Mouse (Mus musculus): ENCODE measurements around the gene Rtn2.

The Rtn2 gene

DNA sequence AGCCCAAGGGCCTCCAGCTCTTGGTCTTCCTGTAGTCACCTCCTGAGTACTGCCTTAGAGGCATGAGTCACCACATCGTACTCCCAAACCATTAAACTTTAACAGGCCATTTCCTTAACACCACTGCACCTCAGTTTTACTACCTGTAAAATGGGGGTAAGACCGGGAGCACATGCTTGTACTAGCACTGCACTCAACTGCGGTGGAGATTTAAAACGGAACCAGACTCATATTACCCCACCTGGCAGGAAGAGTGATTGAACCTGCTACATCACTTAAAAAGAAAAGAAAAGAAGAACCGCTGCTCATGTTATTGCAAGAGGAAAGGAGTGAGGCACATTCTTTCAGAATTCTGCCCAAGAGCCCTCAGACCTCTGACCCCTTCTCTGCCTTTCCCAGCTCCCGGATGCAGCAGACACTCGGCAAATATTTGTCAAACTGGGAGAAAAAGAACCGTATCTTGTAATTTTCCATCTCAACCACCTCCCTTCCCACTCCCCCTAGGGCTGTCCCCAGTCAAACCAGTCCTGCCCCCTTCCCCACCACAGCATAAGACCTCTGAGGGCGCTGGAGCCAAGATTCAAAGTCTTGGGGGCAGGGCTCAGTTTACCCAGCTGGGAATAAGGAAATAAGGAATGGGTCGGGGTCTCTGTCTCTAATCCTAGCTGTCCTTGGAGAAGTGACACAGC, 13.3 kb upstream of the Rtn2 start:
- no peak for DNase-seq (ENCODE audit: low spot score in 2 of 2)

DNA sequence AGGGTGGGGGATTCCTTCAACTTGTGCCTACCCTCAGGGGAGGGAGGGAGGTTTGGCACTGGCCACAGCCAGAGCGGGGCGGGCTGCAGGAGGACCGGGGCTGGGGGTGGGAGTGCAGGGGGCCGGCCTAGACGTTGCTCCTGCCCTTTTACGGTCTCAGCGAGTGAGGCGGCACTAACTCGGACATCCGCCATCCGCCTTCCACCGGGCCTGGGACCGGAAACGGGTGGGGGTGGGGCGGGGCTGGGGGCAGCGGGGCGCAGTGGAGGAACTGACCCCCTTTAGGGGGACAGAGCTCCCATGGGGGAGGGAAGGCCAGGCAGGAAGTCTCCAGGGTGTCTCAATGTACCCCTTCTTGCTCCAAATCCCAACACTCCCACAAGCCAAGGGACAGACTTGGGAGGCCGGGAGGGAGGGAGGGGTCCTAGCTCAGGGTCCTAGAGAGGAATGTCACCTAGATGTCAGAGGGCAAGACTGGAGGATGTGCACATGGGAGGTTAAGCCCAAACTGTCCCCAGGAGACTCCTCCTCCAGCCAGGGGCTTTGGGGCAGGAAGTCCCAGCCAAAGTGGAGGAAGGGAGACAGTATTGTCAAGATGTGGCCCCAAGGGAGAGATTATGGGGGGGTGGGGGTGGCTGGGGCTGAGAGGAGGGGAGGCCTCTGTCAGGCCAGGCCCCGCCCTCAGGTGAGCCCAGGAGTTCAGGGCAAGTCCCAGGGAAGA, 12.5 kb upstream of the Rtn2 start:
- DNase-seq (ENCODE audit: low spot score in 2 of 2) = peak in 1 of 2 experiments; percentile 56

DNA sequence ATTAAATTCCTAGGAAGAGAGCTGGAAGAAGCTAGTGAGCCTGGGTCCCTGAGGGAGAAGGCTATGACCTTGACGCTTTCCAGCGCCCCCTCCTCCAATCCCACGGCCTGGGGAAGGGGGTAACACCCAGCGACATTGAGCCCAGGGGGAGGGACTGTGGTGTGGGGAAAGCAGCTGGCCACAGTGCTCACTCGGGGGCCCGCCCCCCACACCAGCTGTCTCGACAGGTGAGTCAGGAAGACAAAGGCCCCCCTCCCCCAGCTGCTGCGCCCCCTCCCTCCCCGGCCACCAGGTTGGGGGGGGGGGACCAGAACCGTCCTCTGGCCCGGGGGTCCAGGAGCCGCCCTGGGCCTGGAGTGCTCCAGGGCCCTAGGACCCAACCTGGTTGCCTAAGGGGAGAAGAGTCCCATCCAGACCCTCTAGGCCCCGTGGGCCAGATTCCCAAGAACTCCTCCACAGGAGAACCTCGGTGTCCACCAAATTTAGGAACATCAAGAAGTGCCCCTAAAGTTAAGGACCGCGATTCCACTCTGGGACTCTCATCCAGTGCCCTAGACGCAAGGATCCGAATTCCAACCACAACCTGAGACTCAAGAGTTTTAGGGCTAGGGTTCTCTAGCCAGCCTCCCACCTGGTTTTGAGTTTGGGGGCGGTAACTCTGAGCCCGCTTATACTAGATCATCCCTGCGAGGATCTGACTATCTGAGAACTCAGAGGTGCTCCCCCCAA, 11.8 kb upstream of the Rtn2 start:
- DNase-seq (ENCODE audit: low spot score in 2 of 2) = peak in 1 of 2 experiments; percentile 50

DNA sequence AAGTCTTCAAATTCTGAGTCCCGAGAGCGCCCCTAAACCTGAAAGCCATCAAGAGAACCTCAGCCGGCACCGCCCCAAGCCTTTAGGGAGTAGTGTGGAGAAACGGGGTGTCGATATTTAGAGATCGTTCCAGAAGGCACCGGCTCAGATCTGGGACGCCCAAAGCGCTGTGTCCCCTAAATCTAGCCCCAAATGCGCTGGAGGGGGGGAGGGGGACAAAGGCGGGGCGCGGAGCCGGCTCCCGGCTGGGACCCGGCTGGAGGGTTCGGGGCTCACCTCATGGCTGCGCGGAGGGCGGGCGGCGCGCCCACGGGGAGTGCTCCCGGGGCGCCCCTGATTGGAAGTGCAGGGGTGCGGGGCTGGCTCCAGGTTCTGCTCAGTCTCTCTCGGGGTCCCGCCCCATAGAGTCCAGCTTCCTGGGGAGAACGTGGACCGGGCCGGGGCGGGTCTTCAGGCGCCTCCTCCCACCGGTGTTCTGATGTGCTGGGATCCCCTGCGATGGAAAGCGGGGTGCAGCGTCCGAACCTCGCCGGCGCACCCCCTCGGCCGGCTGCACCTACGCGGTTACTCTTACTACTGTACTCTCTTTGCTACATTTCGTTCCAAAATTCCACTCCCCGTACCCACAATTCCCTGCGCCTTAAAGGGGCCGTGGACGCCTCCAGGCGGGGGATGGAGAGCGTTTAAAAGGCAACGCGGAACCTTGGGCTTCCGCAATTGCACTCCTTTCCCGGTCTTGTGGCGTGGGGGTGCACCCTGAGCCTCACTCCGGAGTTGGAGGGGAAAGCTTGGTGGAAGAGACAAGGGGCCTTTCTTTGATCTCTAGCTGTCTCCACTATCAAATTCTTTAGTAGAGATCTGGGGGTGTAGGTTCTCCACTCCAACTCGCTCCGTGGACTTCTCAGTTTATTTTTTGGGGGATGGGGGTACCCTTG, 10.9 kb upstream of the Rtn2 start, which contains the start of gene Vasp:
TSS of gene Vasp (minus strand) at position 580 of the 935 bp plus-strand sequence.
- DNase-seq (ENCODE audit: low spot score in 2 of 2) = peak; percentile 78 to 88

DNA sequence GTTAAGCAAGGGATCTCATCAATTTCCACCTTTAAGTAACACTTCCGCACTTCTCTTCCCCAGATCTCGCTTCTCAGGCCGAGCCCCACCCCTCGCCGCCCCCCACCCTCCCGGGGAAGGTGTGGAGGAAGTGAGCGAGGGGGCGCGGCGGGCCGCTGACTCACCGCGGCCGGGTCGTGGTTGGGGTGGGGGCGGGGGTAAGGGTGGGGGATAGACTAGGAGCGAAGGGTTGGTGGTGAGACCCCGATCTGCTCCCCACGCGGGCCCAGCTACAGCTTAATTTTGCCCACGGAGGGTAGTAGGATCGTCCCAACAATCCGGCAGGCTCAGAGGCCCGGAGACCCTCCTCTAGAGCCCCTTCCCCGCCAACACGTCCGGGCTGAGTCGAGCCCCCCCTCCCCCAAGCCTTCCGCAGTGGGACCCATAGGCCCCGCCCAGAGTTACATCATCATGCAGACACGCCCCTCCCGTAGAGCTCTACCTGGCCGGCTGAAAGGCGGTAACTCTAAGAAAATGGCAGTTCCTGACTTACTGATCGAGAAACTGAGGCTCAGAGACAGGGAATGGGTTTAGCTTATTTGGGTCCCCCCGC, 10.2 kb upstream of the Rtn2 start:
- DNase-seq (ENCODE audit: low spot score in 2 of 2) = peak; percentile 75 to 88

DNA sequence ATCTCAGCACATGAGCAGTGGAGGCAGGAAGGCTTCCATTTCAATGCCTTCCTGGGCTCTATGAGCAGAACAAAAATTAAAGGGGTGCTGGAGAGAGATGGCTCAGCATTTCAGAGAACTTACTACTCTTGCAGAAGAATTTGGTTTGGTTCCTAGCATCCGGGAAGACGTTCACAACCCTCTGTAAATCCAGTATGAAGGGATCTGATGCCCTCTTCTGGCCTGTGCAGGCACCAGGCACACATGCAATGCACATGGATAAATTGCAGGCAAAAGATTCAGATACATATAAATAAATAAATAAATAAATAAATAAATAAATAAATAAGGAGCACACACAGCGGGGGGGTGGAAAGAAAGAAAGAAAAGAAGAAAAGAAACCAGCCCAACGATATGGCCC, 6.2 kb upstream of the Rtn2 start:
- DNase-seq (ENCODE audit: low spot score in 2 of 2) = no peak

DNA sequence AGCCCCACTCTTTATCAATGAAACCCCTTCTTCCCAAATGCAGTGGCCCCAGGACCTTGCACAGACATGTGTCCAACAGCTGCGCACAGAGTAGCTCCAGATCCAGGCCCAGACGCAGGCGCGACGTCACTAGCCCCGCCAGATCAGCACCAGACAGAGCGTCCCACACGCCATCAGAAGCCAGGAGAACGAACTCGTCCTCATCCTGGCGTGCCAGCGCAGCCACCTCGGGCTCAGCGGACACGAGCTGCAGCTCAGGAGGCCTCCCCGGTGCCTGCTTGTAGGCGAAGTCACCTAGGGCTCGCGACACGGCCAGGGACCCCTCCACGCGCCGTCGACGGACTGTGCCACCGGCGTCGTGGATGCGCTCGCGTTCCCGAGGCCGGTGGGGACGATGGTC, 3.4 kb upstream of the Rtn2 start:
- no peak for DNase-seq (ENCODE audit: low spot score in 2 of 2)

DNA sequence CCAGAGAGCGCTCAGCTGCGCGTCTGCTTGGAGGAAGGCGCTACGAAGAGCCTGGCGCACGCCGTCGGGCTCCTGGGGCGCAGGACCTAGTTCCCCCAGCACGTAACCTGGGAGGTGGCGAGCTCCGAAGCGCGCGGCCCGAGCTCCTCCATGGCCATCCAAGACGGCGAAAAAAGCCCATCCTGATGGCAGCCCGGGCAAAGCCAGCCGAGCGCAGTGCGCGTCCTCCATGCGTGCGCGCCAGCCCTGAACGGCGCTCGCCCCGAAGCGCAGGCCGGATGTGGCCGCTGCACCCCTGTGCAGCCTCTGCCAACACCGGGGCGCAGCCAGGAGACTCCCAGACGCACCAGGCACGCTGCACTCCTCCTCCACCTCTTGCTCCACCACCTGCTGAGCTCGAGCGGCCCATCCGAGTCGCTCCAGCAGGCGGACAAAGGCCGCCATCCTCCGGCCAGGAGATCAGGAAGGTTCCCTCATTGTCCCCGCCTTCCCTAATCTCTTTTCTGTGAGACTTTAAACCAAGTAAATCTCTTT, 2.8 kb upstream of the Rtn2 start, which contains the start of gene Ppm1n:
TSS of gene Ppm1n (minus strand) at position 484 of the 534 bp plus-strand sequence.
- DNase-seq (ENCODE audit: low spot score in 2 of 2) = no peak

DNA sequence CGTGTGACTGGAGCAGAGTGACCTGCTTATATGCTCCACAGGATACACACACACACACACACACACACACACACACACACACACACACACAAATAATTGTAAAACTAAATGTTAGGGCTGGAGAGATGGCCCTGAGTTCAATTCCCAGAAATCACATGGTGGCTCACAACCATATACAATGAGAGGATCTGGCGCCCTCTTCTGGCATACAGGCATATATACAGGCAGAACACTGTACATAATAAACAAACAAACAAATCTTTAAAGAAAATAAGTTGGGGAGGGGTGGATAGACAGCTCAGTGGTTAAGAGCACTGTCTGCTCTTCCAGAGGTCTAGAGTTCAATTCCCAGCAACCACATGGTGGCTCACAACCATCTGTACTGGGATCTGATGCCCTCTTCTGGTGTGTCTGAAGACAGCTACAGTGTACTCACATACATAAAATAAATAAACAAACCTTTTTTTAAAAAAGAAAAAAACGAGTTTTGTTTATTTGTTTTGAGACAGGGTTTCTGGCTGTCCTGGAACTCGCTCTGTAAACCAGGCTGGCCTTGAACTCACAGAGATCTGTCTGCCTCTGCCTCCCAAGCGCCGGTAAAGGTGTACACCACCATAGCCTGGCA, 632 bp upstream of the Rtn2 start:
- DNase-seq (ENCODE audit: low spot score in 2 of 2) = peak in 1 of 2 experiments; percentile 68

DNA sequence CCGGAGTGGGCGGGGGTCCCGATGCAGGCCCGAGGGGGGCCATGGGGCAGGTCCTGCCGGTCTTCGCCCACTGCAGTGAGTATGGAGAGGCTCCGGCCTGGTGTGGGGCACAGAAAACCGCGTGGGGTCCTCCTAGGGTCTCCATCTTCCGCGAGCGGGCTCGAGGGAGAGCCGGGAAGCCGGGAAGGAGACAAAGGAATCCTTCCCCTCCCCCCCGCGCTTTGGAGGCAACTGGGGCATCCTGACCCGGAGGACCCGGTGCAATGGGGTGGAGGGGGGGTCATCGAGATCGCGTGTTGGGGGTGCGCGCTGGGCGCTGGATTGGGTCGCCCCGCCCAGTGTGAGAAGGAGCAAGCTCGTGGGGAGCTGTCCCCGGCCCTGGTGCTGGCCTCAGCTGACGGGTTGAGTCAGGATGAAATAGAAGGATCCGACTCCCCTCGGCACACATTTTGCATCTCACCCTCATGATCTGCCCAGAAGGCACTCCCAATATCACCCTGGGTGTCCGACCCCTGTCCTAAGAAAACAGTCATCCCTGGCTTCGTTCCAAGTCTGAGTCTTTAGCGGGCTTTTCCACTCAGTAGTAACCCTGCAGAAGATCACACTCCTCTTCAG, 474 bp downstream of the Rtn2 start:
- peak in 1 of 2 experiments; percentile 79 for DNase-seq (ENCODE audit: low spot score in 2 of 2)

DNA sequence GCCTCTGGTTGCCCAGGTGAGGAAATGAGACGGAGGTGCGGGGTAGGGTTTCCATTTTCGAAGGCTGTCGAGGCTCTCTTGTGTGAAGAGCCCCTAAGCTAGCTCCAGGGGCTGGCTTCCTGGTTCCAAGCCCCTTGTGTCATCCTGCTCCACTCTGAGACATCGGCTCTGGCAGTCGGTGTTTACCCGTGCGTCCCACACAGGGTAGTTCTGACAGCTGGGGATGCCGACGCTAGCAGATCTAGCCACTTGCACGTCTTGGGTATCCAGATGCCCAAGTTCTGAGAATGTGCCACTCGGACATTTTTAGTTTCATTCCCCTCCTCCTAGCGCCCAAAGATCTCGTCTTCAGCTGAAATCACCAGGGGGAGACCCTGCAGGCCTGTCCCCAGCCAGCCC, 981 bp downstream of the Rtn2 start:
- DNase-seq (ENCODE audit: low spot score in 2 of 2) = no peak

DNA sequence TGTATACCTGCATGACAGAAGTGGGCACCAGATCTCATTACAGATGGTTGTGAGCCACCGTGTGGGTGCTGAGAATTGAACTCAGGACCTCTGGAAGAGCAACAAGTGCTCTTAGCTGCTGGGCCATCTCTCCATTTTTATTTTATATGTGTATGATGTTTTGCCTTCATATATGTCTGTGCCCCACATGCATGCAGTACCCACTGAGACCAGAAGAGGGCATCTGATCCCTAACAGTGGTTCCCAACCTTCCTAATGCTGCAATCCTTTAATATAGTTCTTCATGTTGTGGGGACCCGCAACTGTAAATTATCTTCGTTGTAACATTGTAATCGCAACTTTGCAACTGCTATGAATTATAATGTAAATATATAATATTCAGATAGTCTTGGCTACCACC, 2.3 kb downstream of the Rtn2 start:
- DNase-seq (ENCODE audit: low spot score in 2 of 2) = peak; percentile 62 to 83

DNA sequence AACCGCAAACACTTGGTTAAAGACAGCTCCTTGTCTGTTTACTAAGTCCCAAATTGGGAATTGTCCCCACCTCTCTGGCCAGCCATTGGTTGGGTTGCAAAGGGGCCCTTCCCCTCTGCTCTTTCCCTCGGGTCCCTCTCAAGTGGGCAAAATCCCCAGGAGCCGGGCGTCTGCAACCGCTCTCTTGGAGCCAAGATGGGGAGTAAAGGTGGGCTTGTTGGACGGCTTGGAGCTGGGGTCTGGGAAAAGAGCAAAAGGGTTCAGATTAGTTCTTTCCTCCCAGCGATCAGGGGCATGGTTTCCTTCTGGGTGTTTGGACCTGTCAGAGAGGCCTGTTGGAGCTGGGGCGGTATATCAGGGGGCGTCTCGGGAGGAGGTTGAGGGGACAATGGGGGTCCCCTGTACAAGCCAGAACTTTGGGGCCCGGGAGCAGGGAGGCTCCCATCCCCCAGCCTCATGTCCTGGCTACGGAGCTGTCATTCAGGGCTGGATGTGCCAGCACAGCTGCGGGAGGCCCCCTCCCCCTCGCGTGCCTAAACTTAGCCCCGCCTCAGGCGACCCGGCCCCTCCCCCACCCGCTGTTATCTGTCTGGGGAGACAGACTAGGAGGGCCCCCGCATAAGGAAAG, 8.7 kb downstream of the Rtn2 start:
- DNase-seq (ENCODE audit: low spot score in 2 of 2) = no peak

DNA sequence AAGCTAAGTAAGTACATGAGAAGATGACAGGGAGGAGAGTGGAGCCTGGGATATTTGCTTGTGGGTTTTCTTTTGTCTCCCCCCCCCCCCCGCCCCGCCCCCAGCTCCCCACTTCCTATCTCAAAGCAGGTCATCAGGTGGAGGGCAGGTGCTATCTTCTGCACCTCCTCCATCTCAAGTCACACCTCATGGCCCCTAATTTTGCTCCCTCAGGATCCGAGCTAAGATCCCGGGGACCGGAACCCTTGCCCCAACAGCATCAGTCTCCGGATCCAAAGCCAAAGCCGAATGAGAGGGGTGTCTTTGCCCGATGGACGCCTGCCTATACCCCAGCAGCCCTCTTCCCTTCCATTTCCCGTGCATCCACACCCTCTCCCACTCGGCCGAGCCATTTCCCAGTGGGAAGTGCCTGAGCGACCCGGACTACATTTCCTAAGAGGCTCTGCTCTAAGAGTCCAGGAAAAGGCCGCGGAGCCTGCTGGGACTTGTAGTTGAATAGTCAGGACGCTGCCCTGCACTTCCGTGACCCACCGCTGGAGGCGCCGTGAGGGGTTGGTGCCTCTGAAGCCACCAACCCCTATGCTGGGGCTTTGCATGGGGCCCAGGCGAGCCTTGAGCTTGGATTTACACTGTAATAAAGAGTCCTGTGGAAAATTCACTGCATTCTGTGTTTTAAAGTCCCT, 13.2 kb downstream of the Rtn2 start:
- DNase-seq (ENCODE audit: low spot score in 2 of 2) = peak; percentile 89 to 96

DNA sequence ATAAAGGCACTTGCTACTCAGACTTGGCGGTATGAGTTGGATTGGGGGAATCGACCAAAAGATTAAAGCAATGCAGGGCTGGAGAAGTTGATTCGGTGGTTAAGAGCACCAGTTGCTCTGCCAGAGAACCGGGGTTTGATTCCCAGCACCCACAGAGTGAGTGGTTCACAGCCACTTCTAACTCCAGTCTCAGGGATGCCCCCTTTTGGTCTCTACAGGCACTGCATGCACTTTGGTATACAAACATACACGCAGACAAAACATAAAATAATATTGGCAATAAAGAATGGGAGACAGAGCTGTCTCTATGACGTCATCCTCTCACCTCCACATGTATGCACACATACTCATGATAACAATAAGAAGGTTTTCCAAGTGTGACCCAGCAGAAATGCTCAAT, 14.6 kb downstream of the Rtn2 start:
- DNase-seq (ENCODE audit: low spot score in 2 of 2) = no peak

DNA sequence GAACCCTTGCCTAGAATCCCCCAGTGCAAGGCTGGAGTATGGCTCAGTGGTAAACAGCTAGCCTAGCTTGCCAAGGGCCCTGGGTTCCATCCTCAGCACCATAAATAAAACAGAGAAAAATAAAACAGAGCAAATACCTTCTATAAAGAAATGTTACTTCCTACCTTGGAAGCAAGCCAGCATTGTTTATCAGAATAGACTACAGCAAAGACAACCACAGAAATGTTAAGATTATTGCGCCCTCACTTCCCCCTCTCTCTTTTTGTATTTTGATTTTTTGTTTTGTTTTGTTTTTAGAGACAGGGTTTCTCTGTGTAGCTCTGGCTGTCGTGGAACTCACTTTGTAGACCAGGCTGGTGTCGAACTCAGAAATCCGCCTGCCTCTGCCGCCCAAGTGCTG, 15.4 kb downstream of the Rtn2 start:
- DNase-seq (ENCODE audit: low spot score in 2 of 2) = no peak

DNA sequence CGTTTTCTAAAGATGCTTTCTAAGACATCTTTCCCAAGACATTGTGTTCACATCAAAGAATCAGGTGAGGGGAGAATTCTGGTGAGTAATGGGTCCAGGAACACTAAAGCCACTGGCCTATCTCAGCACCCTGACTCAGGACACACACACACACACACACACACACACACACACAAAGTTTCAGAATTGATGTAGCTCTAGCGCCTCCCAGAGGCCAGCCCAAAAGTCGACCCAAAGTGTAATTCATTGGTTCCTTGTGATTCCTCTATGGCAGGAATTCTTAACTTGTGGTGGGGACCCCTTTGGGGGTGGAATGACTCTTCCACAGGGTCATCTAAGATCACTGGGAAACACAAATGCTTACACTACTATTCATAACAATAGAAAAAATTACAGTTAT, 16.8 kb downstream of the Rtn2 start:
- peak in 1 of 2 experiments; percentile 55 for DNase-seq (ENCODE audit: low spot score in 2 of 2)

DNA sequence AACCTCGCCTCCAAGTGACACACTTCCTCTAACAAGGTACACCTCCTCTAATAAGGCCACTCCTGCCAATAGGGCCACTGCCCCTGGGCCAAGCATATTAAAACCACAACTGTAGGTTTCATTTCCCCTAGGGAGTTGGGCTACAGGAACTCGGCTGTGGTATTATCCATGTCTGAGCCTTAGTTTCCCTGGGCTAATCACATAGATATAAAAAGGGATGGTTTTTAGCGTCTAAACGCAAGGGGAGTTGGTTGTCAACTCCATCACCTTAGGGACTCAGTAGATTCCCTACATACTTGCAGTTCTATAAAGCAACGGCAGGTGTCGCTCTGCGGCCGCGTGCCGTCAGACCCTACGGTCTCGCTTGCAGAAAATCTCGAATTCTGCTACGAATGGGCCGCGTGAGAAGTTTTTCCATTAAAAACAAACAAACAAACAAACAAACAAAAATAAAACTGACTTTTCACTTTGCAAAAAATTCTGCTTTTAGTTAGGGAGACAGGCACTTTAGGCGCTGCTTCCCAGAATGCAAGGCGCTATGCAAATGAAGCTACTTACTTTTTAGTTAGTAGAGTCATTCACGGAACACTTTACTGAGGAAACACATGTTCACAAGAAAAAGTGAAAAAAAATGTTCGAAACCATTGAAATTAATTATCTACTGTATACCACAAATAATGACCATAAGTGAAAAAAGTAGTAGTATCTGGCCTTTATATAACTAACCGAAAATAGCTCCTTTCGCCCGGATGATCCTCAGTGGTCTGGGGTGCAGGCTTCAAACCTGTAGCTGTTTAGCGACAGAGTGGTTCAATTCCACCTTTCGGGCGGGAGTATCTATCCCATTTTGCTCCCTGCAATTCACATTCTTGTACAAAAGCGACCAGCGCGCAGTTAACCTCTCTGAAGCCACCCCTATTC, 18.3 kb downstream of the Rtn2 start:
- DNase-seq (ENCODE audit: low spot score in 2 of 2) = peak; percentile 76 to 89

All from spleen, postnatal 10 days (tissue).